Mouse (Mus musculus): ENCODE data around the gene Mapkbp1. TPM values are rescaled to one million over a fixed set of nuclear protein-coding genes. Genes with fewer than 3 reads are reported as not detected.

Mapkbp1 gene
- polyA plus RNA-seq, 1 experiment from 2014 or later = 3.2 TPM

DNA sequence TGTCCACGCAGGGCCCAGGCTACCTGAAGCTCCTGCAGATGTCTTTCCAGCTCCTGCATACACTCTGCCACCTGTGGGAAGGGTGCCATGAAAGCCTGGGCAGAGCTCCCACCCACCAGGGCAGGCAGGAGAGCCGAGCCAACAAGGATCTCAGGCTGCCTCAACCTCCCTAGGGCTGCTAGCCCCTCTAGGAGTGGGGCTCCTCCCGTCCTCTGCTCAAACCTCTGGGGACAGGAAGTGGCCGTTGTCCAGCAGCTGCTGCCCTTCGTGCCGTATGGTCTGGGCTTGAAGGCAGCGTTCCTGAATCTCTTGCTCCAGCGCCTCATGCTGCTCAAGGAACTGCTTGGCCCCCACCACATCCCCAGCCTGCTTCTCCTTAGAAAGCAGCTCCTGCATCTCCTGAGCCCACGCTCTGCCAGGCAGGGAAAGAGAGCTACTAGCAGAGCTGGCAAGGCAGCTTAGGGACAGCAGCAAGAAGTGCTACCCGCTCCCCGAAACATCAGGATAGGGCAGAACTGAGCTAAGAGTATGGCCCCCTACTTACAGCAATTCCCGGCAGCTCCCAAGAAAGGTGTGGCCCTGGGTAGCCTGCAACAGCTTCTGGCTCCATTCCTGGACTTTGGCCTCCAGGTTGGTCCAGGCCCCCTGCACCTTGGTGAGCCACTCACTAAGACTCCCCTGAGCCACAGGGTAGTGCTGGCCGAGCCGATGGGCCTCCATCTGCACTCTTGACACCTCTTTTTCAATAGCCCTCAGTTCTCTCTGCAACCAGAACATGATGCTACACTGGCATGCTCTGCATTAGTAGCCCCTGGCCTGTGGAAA is 74.2 kb downstream of the Mapkbp1 start:
- ATAC-seq (ENCODE audit: low FRiP score, low TSS enrichment) = no peak
- Histone ChIP-seq H3K27me3 (ENCODE audit: insufficient read depth, low read length) (no peaks in the 10 kb centered on the region), H3K4me2 (replicated peaks; ENCODE audit: low read depth, low read length) (no peak overlapping the region), H3K4me1 (ENCODE audit: insufficient read depth, low read length) (peaks cover 4% of the 10 kb centered on the region; the same call in 1 of the 2 replicates), H3K9me3 (ENCODE audit: low read length) (no peaks in the 10 kb centered on the region), H3K36me3 (ENCODE audit: insufficient read depth, low read length) (peaks cover 8% of the 10 kb centered on the region), H3K4me3 (ENCODE audit: low read length) (no peak overlapping the region), H3K9ac (replicated peaks; ENCODE audit: low read length) (no peak overlapping the region), H3K27ac (ENCODE audit: low read length) (no peak overlapping the region)
- WGBS = 51% methylated on average over 14 of the region's 14 CpGs

DNA sequence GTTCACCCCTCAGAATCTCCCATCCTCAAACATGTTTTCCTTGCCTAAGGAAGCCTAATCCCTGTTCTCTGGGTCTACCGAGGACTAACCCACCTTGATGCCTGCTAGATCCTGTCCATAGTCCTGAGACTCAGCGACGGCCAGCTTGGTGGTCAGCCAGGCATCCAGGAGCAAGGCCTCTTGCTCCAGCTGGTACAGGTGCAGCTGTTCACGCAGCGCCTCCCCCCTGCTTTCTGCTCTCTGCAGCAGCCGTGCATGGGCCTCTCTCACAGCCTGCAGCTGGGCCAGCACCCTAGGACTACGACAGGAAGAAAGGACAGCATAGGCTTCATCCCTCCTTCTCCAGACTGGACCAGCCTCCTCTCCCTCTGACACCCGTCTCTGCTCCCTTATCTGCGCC is 75.7 kb downstream of the Mapkbp1 start:
- no peak for ATAC-seq (ENCODE audit: low FRiP score, low TSS enrichment)

DNA sequence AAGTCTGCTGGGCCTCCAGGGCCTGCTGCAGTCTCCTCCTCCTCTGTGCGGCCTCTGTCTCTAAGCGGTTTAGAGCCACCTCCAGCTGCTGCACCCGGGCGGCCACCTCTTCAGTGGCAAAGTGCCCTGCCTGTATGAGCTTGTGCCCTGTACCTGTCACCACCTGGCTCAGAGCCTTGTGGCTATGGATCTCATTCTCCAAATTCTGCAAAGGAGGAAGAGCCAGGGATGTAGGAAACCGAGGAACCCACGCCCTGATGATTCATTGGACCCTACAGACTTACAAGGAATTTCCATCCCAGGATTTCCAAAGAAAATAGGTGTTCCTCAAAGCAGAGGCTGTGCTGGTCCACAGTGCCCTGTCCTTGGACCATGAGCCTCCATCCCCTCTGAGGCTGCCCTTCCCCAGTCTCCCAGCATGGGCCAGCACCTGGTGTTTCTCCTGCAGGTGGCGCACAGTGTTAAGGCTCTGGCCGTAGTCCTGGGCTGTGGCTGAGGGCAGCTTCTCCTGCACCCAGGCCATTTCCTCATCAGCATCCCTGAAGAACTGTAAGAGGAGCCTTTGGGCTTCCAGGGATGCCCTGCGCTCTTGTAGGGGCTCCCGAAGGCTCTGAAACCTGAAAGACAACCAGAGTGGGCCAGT is 77.3 kb downstream of the Mapkbp1 start:
- WGBS = 64% methylated on average over 10 of the region's 10 CpGs
- peak; percentile 73 for ATAC-seq (ENCODE audit: low FRiP score, low TSS enrichment)

More for the DNA sequence above, 75.7 kb downstream of the Mapkbp1 start:
- peaks cover 4% of the 10 kb centered on the region; the same call in 1 of the 2 replicates for H3K4me1 ChIP-seq (ENCODE audit: insufficient read depth, low read length)
- no peak overlapping the region for H3K4me3 ChIP-seq (ENCODE audit: low read length)
- H3K27ac ChIP-seq (ENCODE audit: low read length) = no peak overlapping the region
- no peaks in the 10 kb centered on the region for H3K27me3 ChIP-seq (ENCODE audit: insufficient read depth, low read length)
- H3K9me3 ChIP-seq (ENCODE audit: low read length) = no peaks in the 10 kb centered on the region
- H3K9ac ChIP-seq (replicated peaks; ENCODE audit: low read length) = no peak overlapping the region
- no peak overlapping the region for H3K4me2 ChIP-seq (replicated peaks; ENCODE audit: low read depth, low read length)
- no peaks in the 10 kb centered on the region for H3K36me3 ChIP-seq (ENCODE audit: insufficient read depth, low read length)
- 75% methylated on average over 9 of the region's 9 CpGs for WGBS

DNA sequence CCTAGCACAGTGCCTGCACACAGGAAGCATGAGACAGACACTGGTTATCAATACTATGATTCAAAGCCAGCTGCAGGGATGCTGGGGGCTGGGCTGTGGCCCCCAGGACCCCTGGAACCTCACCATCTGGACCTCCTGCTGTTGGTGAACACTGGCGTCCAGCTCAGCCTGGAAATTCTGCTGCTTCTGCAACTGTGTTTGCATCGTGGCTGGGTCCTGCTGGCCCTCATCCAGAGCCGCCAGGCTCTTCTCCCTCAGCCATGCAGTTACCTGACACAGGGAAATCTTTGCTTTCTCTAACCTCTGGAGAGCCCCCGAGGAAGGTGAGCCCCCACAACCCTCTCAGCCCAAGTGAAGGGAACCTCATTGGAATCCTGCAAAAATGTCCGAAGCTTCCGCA is 78.9 kb downstream of the Mapkbp1 start:
- H3K27me3 ChIP-seq (ENCODE audit: insufficient read depth, low read length) = no peaks in the 10 kb centered on the region
- H3K27ac ChIP-seq (ENCODE audit: low read length) = no peak overlapping the region
- ATAC-seq (ENCODE audit: low FRiP score, low TSS enrichment) = no peak
- no peak overlapping the region for H3K4me2 ChIP-seq (replicated peaks; ENCODE audit: low read depth, low read length)
- H3K36me3 ChIP-seq (ENCODE audit: insufficient read depth, low read length) = no peaks in the 10 kb centered on the region
- no peak overlapping the region for H3K9ac ChIP-seq (replicated peaks; ENCODE audit: low read length)
- 61% methylated on average over 6 of the region's 6 CpGs for WGBS
- no peak overlapping the region for H3K4me3 ChIP-seq (ENCODE audit: low read length)
- no peaks in the 10 kb centered on the region for H3K4me1 ChIP-seq (ENCODE audit: insufficient read depth, low read length)
- H3K9me3 ChIP-seq (ENCODE audit: low read length) = no peaks in the 10 kb centered on the region

More for the DNA sequence above, 77.3 kb downstream of the Mapkbp1 start:
- no peak overlapping the region for H3K27ac ChIP-seq (ENCODE audit: low read length)
- H3K4me1 ChIP-seq (ENCODE audit: insufficient read depth, low read length) = no peaks in the 10 kb centered on the region
- H3K4me2 ChIP-seq (replicated peaks; ENCODE audit: low read depth, low read length) = no peak overlapping the region
- H3K9me3 ChIP-seq (ENCODE audit: low read length) = no peaks in the 10 kb centered on the region
- no peak overlapping the region for H3K9ac ChIP-seq (replicated peaks; ENCODE audit: low read length)
- H3K27me3 ChIP-seq (ENCODE audit: insufficient read depth, low read length) = no peaks in the 10 kb centered on the region
- no peaks in the 10 kb centered on the region for H3K36me3 ChIP-seq (ENCODE audit: insufficient read depth, low read length)
- no peak overlapping the region for H3K4me3 ChIP-seq (ENCODE audit: low read length)

DNA sequence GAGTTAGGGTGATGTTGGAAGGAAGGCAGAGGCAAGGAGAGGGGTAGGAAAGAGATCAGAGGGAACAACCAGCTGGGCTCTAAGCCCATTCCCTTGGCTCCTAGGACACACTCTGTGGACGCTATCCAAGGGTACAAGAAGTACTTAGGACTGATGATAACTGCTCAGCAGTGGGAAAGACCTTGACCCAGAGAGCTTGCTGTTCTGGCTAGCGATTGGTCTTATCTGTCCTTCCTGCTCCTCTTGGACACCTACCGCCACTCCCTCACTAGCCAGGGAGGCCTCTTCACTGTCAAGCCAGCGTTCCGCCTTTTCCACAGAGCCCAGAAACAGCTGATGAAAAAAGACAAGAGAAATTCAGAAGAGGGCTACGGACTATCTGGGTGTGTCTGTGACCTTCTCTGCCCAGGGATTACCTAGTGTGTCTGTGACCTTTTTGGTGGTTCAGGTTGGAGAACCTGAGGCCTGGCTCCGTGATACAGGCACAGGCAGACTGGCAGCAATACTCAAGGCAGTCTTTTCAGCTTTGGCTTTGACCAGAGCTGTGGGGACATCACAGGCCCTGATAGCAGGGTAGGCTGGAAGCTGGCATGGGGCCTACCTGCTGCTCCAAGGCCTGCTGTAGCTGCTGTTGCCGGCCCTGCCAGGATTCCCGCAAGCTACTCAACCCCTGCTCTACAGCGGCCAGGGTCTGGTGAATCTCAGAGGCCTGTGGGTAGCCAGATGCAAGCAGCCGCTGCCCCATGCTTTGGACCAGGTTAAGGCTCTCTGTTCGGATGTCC is 82.5 kb downstream of the Mapkbp1 start:
- ATAC-seq (ENCODE audit: low FRiP score, low TSS enrichment) = no peak
- no peaks in the 10 kb centered on the region for H3K9me3 ChIP-seq (ENCODE audit: low read length)
- no peak overlapping the region for H3K4me3 ChIP-seq (ENCODE audit: low read length)
- H3K27ac ChIP-seq (ENCODE audit: low read length) = no peak overlapping the region
- no peak overlapping the region for H3K9ac ChIP-seq (replicated peaks; ENCODE audit: low read length)
- no peaks in the 10 kb centered on the region for H3K27me3 ChIP-seq (ENCODE audit: insufficient read depth, low read length)
- 90% methylated on average over 12 of the region's 12 CpGs for WGBS
- H3K4me2 ChIP-seq (replicated peaks; ENCODE audit: low read depth, low read length) = no peak overlapping the region
- peaks cover 2% of the 10 kb centered on the region; the same call in 1 of the 2 replicates for H3K4me1 ChIP-seq (ENCODE audit: insufficient read depth, low read length)
- H3K36me3 ChIP-seq (ENCODE audit: insufficient read depth, low read length) = no peaks in the 10 kb centered on the region

DNA sequence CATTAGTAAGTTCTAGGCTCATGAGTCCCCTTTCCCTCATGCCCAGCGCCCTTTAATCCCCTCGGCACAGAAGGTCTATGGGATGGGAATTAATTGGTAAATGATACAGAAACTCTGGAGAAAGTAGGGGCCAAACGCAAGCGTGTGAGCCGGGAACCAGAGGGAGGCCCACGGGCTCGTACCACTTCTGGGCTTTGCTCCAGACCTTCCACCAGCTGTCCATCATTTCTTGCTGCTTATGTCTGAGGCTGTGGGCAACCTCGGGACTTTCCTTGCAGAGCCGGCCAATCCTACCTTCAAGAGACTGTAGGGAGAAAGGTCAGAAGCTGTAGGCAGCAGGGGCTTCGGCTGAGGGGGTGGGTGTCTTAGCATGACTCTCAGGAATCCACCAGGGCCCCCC is 83.4 kb downstream of the Mapkbp1 start:
- Histone ChIP-seq H3K27ac (ENCODE audit: low read length) (no peak overlapping the region), H3K9ac (replicated peaks; ENCODE audit: low read length) (no peak overlapping the region), H3K4me2 (replicated peaks; ENCODE audit: low read depth, low read length) (no peak overlapping the region), H3K36me3 (ENCODE audit: insufficient read depth, low read length) (no peaks in the 10 kb centered on the region), H3K9me3 (ENCODE audit: low read length) (no peaks in the 10 kb centered on the region), H3K4me3 (ENCODE audit: low read length) (no peak overlapping the region), H3K4me1 (ENCODE audit: insufficient read depth, low read length) (peaks cover 11% of the 10 kb centered on the region), H3K27me3 (ENCODE audit: insufficient read depth, low read length) (no peaks in the 10 kb centered on the region)
- no peak for ATAC-seq (ENCODE audit: low FRiP score, low TSS enrichment)
- 86% methylated on average over 10 of the region's 10 CpGs for WGBS

DNA sequence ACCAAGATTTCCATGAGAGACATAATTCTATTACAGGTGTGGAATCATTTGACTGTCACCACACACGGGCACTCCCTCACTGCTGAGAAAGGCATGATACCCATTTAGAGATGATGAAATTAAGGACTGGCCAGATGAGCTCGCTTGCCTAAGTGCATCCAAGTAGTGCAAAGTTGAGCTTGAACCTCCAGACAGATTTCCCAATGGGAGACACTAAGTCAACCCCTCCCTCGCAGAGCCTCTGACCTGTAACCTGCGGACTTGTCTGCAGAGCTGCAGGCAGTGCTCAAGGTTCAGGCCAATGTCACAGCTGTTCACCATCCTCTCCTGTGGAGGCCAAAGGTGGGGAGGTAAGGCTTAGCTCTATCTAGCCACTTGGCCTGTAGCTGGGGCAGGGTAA is 86.3 kb downstream of the Mapkbp1 start:
- H3K36me3 ChIP-seq (ENCODE audit: insufficient read depth, low read length) = no peaks in the 10 kb centered on the region
- ATAC-seq (ENCODE audit: low FRiP score, low TSS enrichment) = no peak
- 74% methylated on average over 4 of the region's 4 CpGs for WGBS

DNA sequence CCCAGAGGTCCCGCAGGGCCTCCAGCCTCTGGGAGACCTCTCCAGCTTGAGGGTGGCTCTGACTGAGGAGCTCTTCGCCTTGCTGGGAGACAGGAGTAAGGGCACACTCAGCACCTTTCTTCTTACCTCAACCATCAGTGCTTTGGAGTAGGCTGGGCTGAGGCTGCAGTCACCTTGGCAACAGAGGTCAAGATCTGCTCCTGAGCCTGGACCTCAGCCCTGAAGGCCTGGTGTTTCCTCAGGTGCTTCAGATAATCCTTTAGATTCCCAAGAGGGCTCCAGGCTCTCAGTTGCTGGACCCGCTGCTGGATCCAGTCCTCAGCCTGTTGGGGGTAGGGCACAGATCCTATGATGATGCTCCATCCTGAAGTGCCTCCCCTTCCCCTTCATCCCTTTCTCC is 87.0 kb downstream of the Mapkbp1 start:
- Histone ChIP-seq H3K27ac (ENCODE audit: low read length) (no peak overlapping the region), H3K9me3 (ENCODE audit: low read length) (no peaks in the 10 kb centered on the region), H3K36me3 (ENCODE audit: insufficient read depth, low read length) (no peaks in the 10 kb centered on the region), H3K27me3 (ENCODE audit: insufficient read depth, low read length) (no peaks in the 10 kb centered on the region), H3K4me3 (ENCODE audit: low read length) (no peak overlapping the region), H3K9ac (replicated peaks; ENCODE audit: low read length) (no peak overlapping the region), H3K4me2 (replicated peaks; ENCODE audit: low read depth, low read length) (no peak overlapping the region), H3K4me1 (ENCODE audit: insufficient read depth, low read length) (peaks cover 20% of the 10 kb centered on the region)
- ATAC-seq (ENCODE audit: low FRiP score, low TSS enrichment) = no peak
- 92% methylated on average over 3 of the region's 3 CpGs for WGBS

More for the DNA sequence above, 86.3 kb downstream of the Mapkbp1 start:
- no peaks in the 10 kb centered on the region for H3K9me3 ChIP-seq (ENCODE audit: low read length)
- H3K4me3 ChIP-seq (ENCODE audit: low read length) = no peak overlapping the region
- H3K4me2 ChIP-seq (replicated peaks; ENCODE audit: low read depth, low read length) = no peak overlapping the region
- no peaks in the 10 kb centered on the region for H3K27me3 ChIP-seq (ENCODE audit: insufficient read depth, low read length)
- peaks cover 20% of the 10 kb centered on the region for H3K4me1 ChIP-seq (ENCODE audit: insufficient read depth, low read length)
- H3K9ac ChIP-seq (replicated peaks; ENCODE audit: low read length) = no peak overlapping the region
- H3K27ac ChIP-seq (ENCODE audit: low read length) = no peak overlapping the region

DNA sequence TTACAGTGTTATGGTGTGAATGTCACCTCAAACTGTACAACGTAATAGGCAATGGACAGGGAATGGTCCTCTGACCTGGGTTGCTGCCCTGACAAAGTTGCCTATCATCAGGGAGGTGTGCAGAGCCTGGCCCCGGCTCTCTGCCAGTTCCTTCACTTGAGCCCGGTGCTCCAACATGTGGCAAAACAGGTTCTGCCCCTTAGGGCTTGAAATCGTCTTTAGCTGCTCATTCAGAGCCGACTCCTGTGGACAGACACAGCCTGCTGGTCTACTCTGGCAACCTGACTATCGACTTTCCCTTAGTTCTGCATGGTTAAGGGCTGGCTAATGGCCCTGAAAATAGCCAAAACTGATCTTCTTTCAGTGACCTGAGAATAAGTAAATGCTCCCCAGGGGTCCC is 87.7 kb downstream of the Mapkbp1 start:
- peaks cover 20% of the 10 kb centered on the region for H3K4me1 ChIP-seq (ENCODE audit: insufficient read depth, low read length)
- H3K4me3 ChIP-seq (ENCODE audit: low read length) = no peak overlapping the region
- no peaks in the 10 kb centered on the region for H3K27me3 ChIP-seq (ENCODE audit: insufficient read depth, low read length)
- WGBS = 26% methylated on average over 6 of the region's 6 CpGs
- no peak overlapping the region for H3K4me2 ChIP-seq (replicated peaks; ENCODE audit: low read depth, low read length)
- peak overlapping the region; percentile 61 for H3K27ac ChIP-seq (ENCODE audit: low read length)
- H3K36me3 ChIP-seq (ENCODE audit: insufficient read depth, low read length) = no peaks in the 10 kb centered on the region
- peak; percentile 72; the same call in 1 of the 2 replicates for ATAC-seq (ENCODE audit: low FRiP score, low TSS enrichment)
- H3K9ac ChIP-seq (replicated peaks; ENCODE audit: low read length) = no peak overlapping the region
- H3K9me3 ChIP-seq (ENCODE audit: low read length) = no peaks in the 10 kb centered on the region
